Mouse (Mus musculus) common myeloid progenitor, adult 5-6 weeks (primary cell): ENCODE results near the gene Jade2. TPM values are rescaled to one million over a fixed set of nuclear protein-coding genes. Genes with fewer than 3 reads are reported as not detected.
A peak's percentile ranks its signal among the peaks of the same experiment; 100 is the strongest.
"Not testable (repeated sequence)": the region's sequence is repeated elsewhere in the genome, so short reads cannot be mapped to it uniquely, and the experiment has no call there.

Source experiments
- ATAC-seq: replicated peaks from 2 replicates; pipeline ENCODE4 v1.8.0; 2016; ENCODE audit warnings: low read depth, mild to moderate bottlenecking, moderate TSS enrichment, inconsistent platforms; ENCODE audit not compliant: poor library complexity, severe bottlenecking
- total RNA-seq: library from RNA; stranded (forward); fragments of 200-1000, 187-1606 nt; gene quantifications from 2 replicates; pipeline ENCODE4 v1.2.3, GENCODE M21; 2017

The Jade2 gene
- total RNA-seq, 1 experiment from 2014 or later = 12.7 TPM

- no peak for ATAC-seq
These were observed 50.2 kb downstream of the Jade2 start for GRCm38 (mm10) chr11:51807108-51807879.

- peak; percentile 84 for ATAC-seq
These were observed 52.1 kb downstream of the Jade2 start for GRCm38 (mm10) chr11:51805221-51805981.

DNA sequence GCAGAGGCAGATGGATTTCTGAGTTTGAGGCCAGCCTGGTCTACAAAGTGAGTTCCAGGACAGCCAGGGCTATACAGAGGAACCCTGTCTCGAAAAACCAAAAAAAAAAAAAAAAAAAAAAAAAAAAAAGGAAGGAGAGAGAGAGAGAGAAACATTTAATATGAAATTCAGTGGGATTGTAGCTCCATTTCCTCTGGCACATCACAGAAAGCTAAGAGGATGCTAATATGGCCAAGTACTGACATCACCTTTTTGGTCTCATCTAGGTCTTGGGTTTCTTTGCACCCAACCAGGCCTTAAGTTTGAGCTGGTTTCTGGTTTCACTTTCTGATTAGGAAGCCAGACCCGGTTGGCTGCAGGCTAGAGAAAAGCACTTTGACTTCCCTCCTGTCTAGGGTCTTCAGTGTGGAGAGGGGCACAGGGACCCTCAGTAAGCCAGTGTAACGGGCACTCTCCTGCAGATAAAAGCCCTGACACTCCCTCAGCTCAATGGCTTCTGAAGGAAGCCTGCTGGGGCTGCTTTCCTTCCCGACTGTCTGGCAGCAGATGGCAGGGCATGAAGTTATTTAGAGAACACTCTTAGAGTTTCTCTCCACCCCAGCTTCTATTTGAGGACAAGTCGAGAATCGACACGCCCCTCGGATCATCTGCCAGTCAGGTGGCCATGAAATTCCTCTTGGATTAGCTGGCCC lies 56.7 kb downstream of the Jade2 start:
- no peak for ATAC-seq

DNA sequence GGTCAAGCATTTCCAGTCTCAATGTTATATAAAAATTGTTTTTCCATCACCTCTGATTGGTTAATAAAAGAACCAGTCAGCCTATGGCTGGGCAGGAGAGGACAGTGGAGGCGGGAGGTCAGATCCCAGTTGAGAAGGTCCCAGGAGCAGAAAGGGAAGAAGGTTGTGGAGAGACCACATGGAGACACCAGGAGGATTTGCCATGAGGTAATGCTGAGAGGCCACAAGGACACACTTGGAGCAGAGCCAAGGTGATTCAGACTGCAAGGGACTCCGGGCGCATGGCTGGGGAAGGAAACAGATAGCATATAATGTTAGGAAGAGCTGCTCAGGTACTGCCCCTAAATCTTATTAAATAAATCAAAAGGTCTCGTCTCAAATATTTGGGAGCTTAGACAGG lies 61.2 kb downstream of the Jade2 start:
- ATAC-seq = no peak

- no peak for ATAC-seq
These were observed 66.8 kb downstream of the Jade2 start for GRCm38 (mm10) chr11:51790662-51791061.

GRCm38 (mm10) chr11:51789735-51790134 lies 67.7 kb downstream of the Jade2 start:
- not testable (repeated sequence) for ATAC-seq

DNA sequence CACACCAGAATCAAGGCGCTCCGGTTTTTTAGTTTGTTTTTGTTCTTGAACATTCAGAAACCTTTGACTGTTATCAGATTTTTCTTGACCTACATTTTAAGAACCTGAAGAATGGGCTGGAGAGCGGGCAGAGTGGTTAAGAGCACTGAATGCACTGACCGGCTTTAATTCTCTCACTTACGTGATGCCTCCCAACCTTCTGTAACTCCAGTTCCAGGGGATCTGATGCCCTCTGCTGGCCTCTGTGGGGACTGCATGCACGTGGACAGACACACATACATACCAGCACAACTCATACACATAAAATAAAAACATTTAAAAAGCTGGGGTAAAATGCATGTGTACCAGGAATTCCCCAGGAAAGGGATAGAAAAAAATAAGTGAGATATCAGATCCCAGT lies 71.5 kb downstream of the Jade2 start:
- ATAC-seq = no peak

DNA sequence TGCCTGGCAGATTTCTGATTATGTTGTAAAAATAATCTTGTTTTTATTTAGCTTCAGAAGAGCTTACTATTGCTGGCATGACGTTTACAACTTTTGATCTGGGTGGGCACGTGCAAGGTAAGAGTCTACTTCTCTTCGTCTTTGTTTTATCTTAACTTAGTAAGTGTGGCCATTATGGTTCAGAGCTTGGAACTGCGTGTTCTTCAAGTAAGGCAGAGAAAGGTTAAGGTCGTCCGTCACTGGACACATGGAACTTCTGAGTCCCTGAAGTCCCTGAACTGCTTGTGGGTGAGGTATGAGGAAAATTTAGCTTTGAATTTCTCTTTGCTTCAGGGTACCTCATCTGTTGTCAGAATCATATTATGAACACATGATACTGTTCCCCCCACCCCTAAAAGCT lies 74.7 kb downstream of the Jade2 start:
- no peak for ATAC-seq

- ATAC-seq = no peak
These were observed 76.6 kb downstream of the Jade2 start for GRCm38 (mm10) chr11:51780773-51781267.

DNA sequence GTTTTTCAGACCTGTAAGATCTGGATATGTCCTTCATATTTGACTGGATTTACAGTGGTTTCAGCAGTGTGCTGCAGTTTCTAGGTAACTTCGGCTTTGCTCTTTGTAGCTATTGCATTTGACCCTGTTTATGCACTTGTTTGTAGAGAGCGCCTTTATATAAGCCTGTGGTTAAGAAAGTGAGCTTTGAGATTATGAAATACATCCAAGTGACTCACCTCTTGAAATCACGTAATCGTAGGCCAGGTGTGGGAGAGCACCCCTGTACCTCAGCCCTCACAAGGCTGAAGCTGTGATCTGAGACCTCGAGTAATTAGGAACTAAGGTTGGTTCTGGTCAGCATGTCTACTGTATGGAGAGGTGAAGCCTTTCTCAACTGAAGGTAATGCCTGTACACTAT lies 80.0 kb downstream of the Jade2 start:
- no peak for ATAC-seq

GRCm38 (mm10) chr11:51775507-51775906 lies 81.9 kb downstream of the Jade2 start:
- ATAC-seq = no peak

DNA sequence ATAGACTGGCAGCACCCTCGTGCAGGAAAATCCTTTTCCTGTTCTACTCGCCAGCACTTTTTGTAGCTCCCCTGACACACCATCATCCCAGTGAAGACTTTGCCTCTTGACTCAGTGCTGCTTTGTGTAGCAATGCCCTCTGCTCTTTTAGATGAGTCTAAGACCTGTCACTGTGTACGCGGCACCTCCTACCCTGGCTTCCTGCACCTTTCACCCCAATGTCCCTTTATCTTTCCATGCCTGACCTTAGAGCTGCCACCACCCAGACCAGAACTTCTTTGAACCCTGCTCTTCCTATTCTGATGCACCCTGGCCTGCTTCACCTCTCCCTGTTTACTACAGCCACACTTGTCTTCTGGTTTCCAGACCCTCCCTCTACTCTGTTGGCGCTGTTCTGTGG lies 89.2 kb downstream of the Jade2 start:
- ATAC-seq = no peak

DNA sequence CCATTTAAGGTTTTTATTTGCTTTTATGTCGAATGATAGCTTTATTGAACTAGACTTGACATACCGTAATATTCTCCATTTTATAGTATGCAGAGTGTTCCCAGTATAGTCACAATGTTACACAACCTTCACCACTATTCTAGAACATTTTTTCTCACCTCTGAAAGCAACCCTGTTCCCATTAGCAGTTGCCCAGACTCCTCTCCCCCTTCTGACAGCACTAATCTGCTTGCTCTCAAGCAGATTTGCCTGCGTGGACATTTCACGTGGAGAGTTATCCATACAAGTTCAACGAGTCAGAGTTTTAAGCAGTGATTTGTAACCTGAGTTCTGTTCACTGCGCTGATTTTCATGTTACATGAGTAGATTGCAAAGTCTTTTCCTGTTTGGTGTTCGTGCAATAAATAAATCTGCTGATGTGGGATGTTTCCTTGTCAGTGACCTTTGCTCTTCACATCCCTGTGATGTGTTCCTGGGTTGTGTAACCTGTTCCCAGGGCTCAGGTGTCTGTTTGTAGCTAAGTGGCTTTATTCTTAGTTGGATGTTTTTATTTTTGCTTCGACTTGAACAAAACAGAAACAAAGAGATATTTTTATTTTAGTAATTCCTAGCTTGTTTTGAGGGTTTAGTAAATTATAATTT lies 89.8 kb downstream of the Jade2 start:
- no peak for ATAC-seq

DNA sequence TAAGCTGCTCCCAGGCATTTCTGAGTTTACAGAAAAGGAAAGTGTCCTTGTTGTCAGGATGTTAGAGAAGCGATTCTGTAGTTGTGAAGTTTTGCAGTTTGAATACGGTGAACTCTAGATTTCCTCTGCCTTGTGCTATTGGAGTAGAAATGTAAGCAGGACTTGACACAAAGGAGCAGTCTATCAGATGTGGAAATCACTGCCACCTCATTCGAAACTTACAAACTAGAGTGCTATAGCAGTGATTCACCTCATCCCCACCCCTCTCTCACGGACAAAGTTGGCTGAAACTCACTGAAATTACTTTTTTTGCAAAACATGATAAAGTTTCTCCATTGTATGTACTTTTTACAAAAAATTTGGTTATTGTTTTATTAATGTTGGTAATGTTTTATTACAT lies 92.6 kb downstream of the Jade2 start:
- no peak for ATAC-seq

DNA sequence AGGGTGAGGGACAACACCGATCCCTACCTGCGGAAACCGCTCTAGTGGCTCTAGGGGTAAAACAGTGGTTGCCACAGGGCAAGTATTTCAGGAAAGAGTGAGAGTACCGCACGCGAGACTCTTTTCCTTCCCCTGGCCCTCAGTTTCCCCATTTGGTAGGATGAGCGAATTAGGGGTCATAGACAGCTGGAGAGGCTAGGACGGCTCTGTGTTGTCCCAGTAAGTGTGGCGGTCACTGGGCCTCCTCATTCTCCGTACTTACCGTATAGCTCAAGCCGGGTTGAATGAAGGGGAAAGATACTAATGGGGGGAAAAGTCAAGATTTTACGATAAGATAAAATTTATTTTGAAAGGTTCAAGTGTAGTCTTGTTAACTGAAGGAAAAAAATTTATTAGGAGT lies 93.5 kb downstream of the Jade2 start:
- no peak for ATAC-seq

Other genes starting within 250 kb of the Jade2 start
- 115 and 170 TPM in 2 replicates for gene Nhp2, start 237.9 kb downstream of the Jade2 start, total RNA-seq
- gene Rmnd5b, start 221.8 kb downstream of the Jade2 start, total RNA-seq = 15.5 and 15.8 TPM in 2 replicates
- 4.3 and 4.6 TPM in 2 replicates for gene N4bp3, start 206.8 kb downstream of the Jade2 start, total RNA-seq
- 0.05 TPM in 1 of 2 replicates, not detected in the other for gene D930048N14Rik, start 206.7 kb downstream of the Jade2 start, total RNA-seq
- 8.6 and 18.2 TPM in 2 replicates for gene 0610009B22Rik, start 168.8 kb downstream of the Jade2 start, total RNA-seq
- 10.4 and 11.0 TPM in 2 replicates for gene Sec24a, start 94.0 kb downstream of the Jade2 start, total RNA-seq
- gene Sar1b, start 94.0 kb downstream of the Jade2 start, total RNA-seq = 48.7 and 61.4 TPM in 2 replicates
- 60.7 and 63.6 TPM in 2 replicates for gene Cdkn2aipnl, start 110.0 kb upstream of the Jade2 start, total RNA-seq
- 79.9 and 91.3 TPM in 2 replicates for gene Ube2b, start 143.1 kb upstream of the Jade2 start, total RNA-seq
- 3.3 and 5.7 TPM in 2 replicates for gene Cdkl3, start 146.6 kb upstream of the Jade2 start, total RNA-seq
- 109 and 112 TPM in 2 replicates for gene Ppp2ca, start 241.0 kb upstream of the Jade2 start, total RNA-seq